Mouse (Mus musculus): ENCODE results near the gene Acsf2.

DNA sequence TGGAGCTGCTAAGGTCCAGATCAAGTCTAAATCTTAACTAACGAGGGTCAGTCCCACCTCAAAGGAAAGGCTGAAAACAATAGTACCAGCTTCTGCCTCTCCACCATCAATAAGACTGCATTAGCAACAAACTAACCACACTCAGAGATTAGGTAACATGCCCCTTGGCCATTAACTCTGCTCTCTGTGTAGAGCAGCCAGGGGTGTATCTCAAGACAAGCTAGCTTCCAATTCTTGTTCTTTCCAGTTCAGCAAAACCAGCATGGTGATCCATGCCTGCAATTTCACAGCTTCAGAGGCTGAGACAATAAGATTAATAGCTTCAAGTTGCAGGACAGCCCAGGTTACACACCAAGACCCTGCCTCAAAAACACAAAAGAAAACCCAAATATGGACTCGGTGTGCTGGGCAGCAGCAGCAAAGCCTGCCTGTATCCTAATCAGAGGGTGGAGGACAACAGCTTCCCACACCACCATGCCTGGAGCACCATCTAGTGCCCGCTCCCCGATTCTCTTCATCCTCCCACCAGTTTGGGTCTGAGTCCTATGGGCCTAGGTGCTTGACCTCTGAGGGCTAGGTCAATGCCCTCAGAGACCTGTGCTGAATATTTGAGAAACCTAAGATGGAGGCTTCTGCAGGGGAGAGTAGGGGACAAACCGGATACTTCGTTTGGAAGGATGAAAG, 3.1 kb downstream of the Acsf2 start:
- TF ChIP-seq GATA1 (IDR thresholded peaks at IDR 0.05; ENCODE audit: borderline replicate concordance, low read length): no peak
- no peak for TF ChIP-seq FLI1 (IDR thresholded peaks at IDR 0.05; ENCODE audit: low read length)

All from megakaryocyte, embryonic 14.5 days (primary cell).